ENCODE assay signal across 8 mouse cellular contexts in genomic region chr14:25226155-25226839, GRCm38 (mm10).
DNase-seq lines count a peak whose midpoint lies in the region.

No protein-coding gene starts in this region.

- DNase-seq in adrenal gland, adult (ENCODE audit: inconsistent age in 2 of 2, low spot score in 1 of 2): peak; percentile 86 to 89
- peak; percentile 87 for DNase-seq in embryo, embryonic 11 days
- peak; percentile 93 for DNase-seq in gastrocnemius, postnatal 14 days
- DNase-seq in hindlimb bud, embryonic 11.5 days (ENCODE audit: extremely low spot score, low read depth, low spot score): peak; percentile 53
- peak; percentile 89 to 91 for DNase-seq in left cerebral cortex, adult 18-20 months (ENCODE audit: low spot score in 2 of 2)
- DNase-seq in lung, postnatal 10 days: peak; percentile 95
- DNase-seq in right cerebral cortex, postnatal 10 days (ENCODE audit: low spot score in 2 of 2): peak; percentile 92 to 93
- DNase-seq in natural killer cell, adult 2 months (ENCODE audit: low spot score in 2 of 2): no peak

- intact Hi-C loops in gastrocnemius, postnatal 14 days (cut with DNase I; ENCODE audit: low total_unique reads): no loop called here

Comparison
In these comparisons a context has a peak if more than half of its experiments do, and no peak if none do; other contexts are left out.
1. DNase-seq: peak in adrenal gland, adult (2 of 2), embryo, embryonic 11 days (single experiment), gastrocnemius, postnatal 14 days (single experiment), hindlimb bud, embryonic 11.5 days (single experiment), left cerebral cortex, adult 18-20 months (2 of 2), lung, postnatal 10 days (single experiment) and right cerebral cortex, postnatal 10 days (2 of 2); none in natural killer cell, adult 2 months (0 of 2).